ENCODE assay signal across 8 mouse cellular contexts in genomic region chr7:68264028-68264453, GRCm38 (mm10). TPM values are rescaled to one million over a fixed set of nuclear protein-coding genes. Genes with fewer than 3 reads are reported as not detected.
A peak's percentile ranks its signal among the peaks of the same experiment; 100 is the strongest.
DNase-seq lines count a peak whose midpoint lies in the region; ATAC-seq lines count a peak whose summit lies in the region.

Pgpep1l (minus strand) TSS chr7:68264233.

- ATAC-seq in embryonic facial prominence, embryonic 14.5 days (ENCODE audit: low read depth) = peak; percentile 58
- ATAC-seq in heart, embryonic 13.5 days (ENCODE audit: extremely low read depth, insufficient number of reproducible peaks, low FRiP score, low TSS enrichment) = no peak
- ATAC-seq in kidney, embryonic 15.5 days (replicated peaks; ENCODE audit: low FRiP score) = peak; percentile 65
- ATAC-seq in lung, embryonic 15.5 days (ENCODE audit: borderline replicate concordance, extremely low read depth, low FRiP score, low TSS enrichment) = peak; percentile 35; the same call in 1 of the 2 replicates
- ATAC-seq in monocyte, adult 5-6 weeks (replicated peaks; ENCODE audit: insufficient number of reproducible peaks, low FRiP score, low TSS enrichment, poor library complexity, severe bottlenecking) = no peak

- H3K9ac ChIP-seq in embryonic facial prominence, embryonic 14.5 days (ENCODE audit: low read depth, low read length) = no peak within 1 kb of the TSS; the same call in 1 of the 2 replicates
- peak within 1 kb of the TSS; percentile 48 for H3K9ac ChIP-seq in heart, embryonic 13.5 days
- H3K9ac ChIP-seq in kidney, embryonic 15.5 days = peak within 1 kb of the TSS; percentile 35
- H3K9ac ChIP-seq in lung, embryonic 15.5 days = no peak within 1 kb of the TSS

- 0 out of 2 replicates have a peak, but pooled peaks cover 7% of the 10 kb centered on the region for H3K9me3 ChIP-seq in embryonic facial prominence, embryonic 14.5 days (ENCODE audit: control insufficient read depth, low read length)
- H3K9me3 ChIP-seq in heart, embryonic 13.5 days = no peaks in the 10 kb centered on the region
- no peaks in the 10 kb centered on the region for H3K9me3 ChIP-seq in kidney, embryonic 15.5 days (replicated peaks)
- H3K9me3 ChIP-seq in lung, embryonic 15.5 days = no peaks in the 10 kb centered on the region

- peaks cover 26% of the 10 kb centered on the region for H3K4me1 ChIP-seq in embryonic facial prominence, embryonic 14.5 days (ENCODE audit: control insufficient read depth, insufficient read depth, low read length)
- H3K4me1 ChIP-seq in heart, embryonic 13.5 days = peaks cover 24% of the 10 kb centered on the region
- peaks cover 47% of the 10 kb centered on the region for H3K4me1 ChIP-seq in kidney, embryonic 15.5 days
- peaks cover 33% of the 10 kb centered on the region for H3K4me1 ChIP-seq in lung, embryonic 15.5 days

- peak; percentile 36 for DNase-seq in urinary bladder, postnatal 14 days (ENCODE audit: low spot score)
- no peak for DNase-seq in urinary bladder, postnatal 10 days (ENCODE audit: low spot score)
- DNase-seq in embryonic facial prominence, embryonic 14.5 days (ENCODE audit: low spot score) = peak; percentile 88
- peak; percentile 49 for DNase-seq in retina, embryonic 14.5 days (ENCODE audit: low spot score)

- no peaks in the 10 kb centered on the region for H3K36me3 ChIP-seq in embryonic facial prominence, embryonic 14.5 days (ENCODE audit: control insufficient read depth, insufficient read depth, low read length)
- H3K36me3 ChIP-seq in heart, embryonic 13.5 days = no peaks in the 10 kb centered on the region
- H3K36me3 ChIP-seq in kidney, embryonic 15.5 days = no peaks in the 10 kb centered on the region
- no peaks in the 10 kb centered on the region for H3K36me3 ChIP-seq in lung, embryonic 15.5 days

- peak within 1 kb of the TSS; percentile 29 for H3K4me3 ChIP-seq in embryonic facial prominence, embryonic 14.5 days (ENCODE audit: low read depth, low read length)
- peak within 1 kb of the TSS; percentile 47 for H3K4me3 ChIP-seq in heart, embryonic 13.5 days
- H3K4me3 ChIP-seq in kidney, embryonic 15.5 days (replicated peaks) = peak within 1 kb of the TSS; percentile 38
- peak within 1 kb of the TSS; percentile 34 for H3K4me3 ChIP-seq in lung, embryonic 15.5 days

- H3K4me2 ChIP-seq in embryonic facial prominence, embryonic 14.5 days (ENCODE audit: low read depth, low read length) = peak within 1 kb of the TSS; percentile 67
- peak within 1 kb of the TSS; percentile 76 for H3K4me2 ChIP-seq in heart, embryonic 13.5 days
- H3K4me2 ChIP-seq in kidney, embryonic 15.5 days = peak within 1 kb of the TSS; percentile 71
- peak within 1 kb of the TSS; percentile 83 for H3K4me2 ChIP-seq in lung, embryonic 15.5 days

- WGBS in embryonic facial prominence, embryonic 14.5 days = 3% methylated on average over 25 of the region's 25 CpGs
- 4% methylated on average over 25 of the region's 25 CpGs for WGBS in heart, embryonic 13.5 days
- 10% methylated on average over 25 of the region's 25 CpGs for WGBS in kidney, embryonic 15.5 days
- WGBS in lung, embryonic 15.5 days = 5% methylated on average over 25 of the region's 25 CpGs

- 0 out of 2 replicates have a peak, but pooled peaks cover 3% of the 10 kb centered on the region for H3K27me3 ChIP-seq in embryonic facial prominence, embryonic 14.5 days (replicated peaks; ENCODE audit: control insufficient read depth, insufficient read depth, low read length)
- H3K27me3 ChIP-seq in heart, embryonic 13.5 days (replicated peaks) = peaks cover 21% of the 10 kb centered on the region
- no peaks in the 10 kb centered on the region; the same call in 1 of the 2 replicates for H3K27me3 ChIP-seq in kidney, embryonic 15.5 days
- no peaks in the 10 kb centered on the region for H3K27me3 ChIP-seq in lung, embryonic 15.5 days

- H3K27ac ChIP-seq in embryonic facial prominence, embryonic 14.5 days (replicated peaks; ENCODE audit: low read depth, low read length) = peak within 1 kb of the TSS; percentile 63
- H3K27ac ChIP-seq in heart, embryonic 13.5 days (replicated peaks) = no peak within 1 kb of the TSS
- H3K27ac ChIP-seq in kidney, embryonic 15.5 days = peak within 1 kb of the TSS; percentile 46
- 0 out of 2 replicates have a peak within 1 kb of the TSS, but pooled peaks have one; percentile 3 for H3K27ac ChIP-seq in lung, embryonic 15.5 days

RNA-seq across cellular contexts. Expression of gene Pgpep1l, which starts in this region (rescaled TPM):
- 0.54 TPM in 1 of 2 replicates, not detected in the other for polyA plus RNA-seq in embryonic facial prominence, embryonic 14.5 days (2014; fragmentation: Nextera tagmentation; extraction: Ambion mirVana)
- polyA plus RNA-seq in heart, embryonic 13.5 days (2015; fragmentation: Nextera tagmentation; extraction: Ambion mirVana) = not detected in 2 replicates
- 0.17 TPM in 1 of 2 replicates, not detected in the other for polyA plus RNA-seq in kidney, embryonic 15.5 days (2015; fragmentation: Nextera tagmentation; extraction: Ambion mirVana)
- not detected in 2 replicates for polyA plus RNA-seq in lung, embryonic 15.5 days (2015; fragmentation: Nextera tagmentation; extraction: Ambion mirVana)
- total RNA-seq in monocyte, adult 5-6 weeks (2017) = 0.87 TPM in 1 of 3 replicates, not detected in the others

Comparison
In these comparisons a context has a peak if more than half of its experiments do, and no peak if none do; other contexts are left out.
1. Peak in DNase-seq, ATAC-seq, H3K4me3 ChIP-seq, H3K27ac ChIP-seq and H3K4me2 ChIP-seq in embryonic facial prominence, embryonic 14.5 days; RNA of the gene not detected or under 1 TPM.
2. Peak in ATAC-seq, H3K4me3 ChIP-seq, H3K27ac ChIP-seq, H3K9ac ChIP-seq and H3K4me2 ChIP-seq in kidney, embryonic 15.5 days; RNA of the gene not detected or under 1 TPM.
3. Peak in ATAC-seq, H3K4me3 ChIP-seq, H3K27ac ChIP-seq and H3K4me2 ChIP-seq in lung, embryonic 15.5 days; RNA of the gene not detected or under 1 TPM.